ENCODE assay signal across 20 mouse cellular contexts in genomic region chrX:101383455-101383854, GRCm38 (mm10). TPM values are rescaled to one million over a fixed set of nuclear protein-coding genes. Genes with fewer than 3 reads are reported as not detected.
DNase-seq lines count a peak whose midpoint lies in the region; ATAC-seq and TF ChIP-seq lines count a peak whose summit lies in the region.
"Had no signal": no experiment of that assay in that cellular context is flagged by ENCODE, and none has a peak within 500 bp of the region (broad histone marks: within the 10 kb centered on the region; RNA-seq: fewer than 3 reads in every experiment).

No protein-coding gene starts in this region.

- no peak overlapping the region for H3K4me3 ChIP-seq in heart, embryonic 10.5 days
- H3K4me3 ChIP-seq in lung, embryonic 15.5 days, result no peak overlapping the region
- H3K4me3 ChIP-seq in cortical plate, adult 2 months (ENCODE audit: insufficient read depth, low read length), result no peak overlapping the region
- H3K4me3 ChIP-seq in hindbrain, postnatal 0 days (ENCODE audit: low read length), result no peak overlapping the region

- DNase-seq in heart, adult 11 months, result peak; percentile 18
- DNase-seq in heart, embryonic 10.5 days (ENCODE audit: low spot score), result no peak
- no peak for DNase-seq in lung, postnatal 25 days (ENCODE audit: low spot score)
- DNase-seq in hindbrain, postnatal 0 days (ENCODE audit: low spot score), result no peak
- DNase-seq in kidney, postnatal 14 days, result no peak
- DNase-seq: adrenal gland, postnatal 14 days; embryo, embryonic 11 days; heart, postnatal 14 days; kidney, adult 11 months; kidney, postnatal 10 days; lung, postnatal 14 days; right cerebral cortex, postnatal 4 days; thymus, adult 18-20 months had no signal

- no peaks in the 10 kb centered on the region for H3K9me3 ChIP-seq in heart, embryonic 10.5 days
- no peaks in the 10 kb centered on the region for H3K9me3 ChIP-seq in lung, embryonic 15.5 days
- H3K9me3 ChIP-seq in hindbrain, postnatal 0 days (ENCODE audit: low read length), result no peaks in the 10 kb centered on the region
- H3K9me3 ChIP-seq: forebrain, embryonic 15.5 days had no signal

- ATAC-seq in lung, embryonic 15.5 days (ENCODE audit: borderline replicate concordance, extremely low read depth, low FRiP score, low TSS enrichment), result peak; percentile 52; the same call in 1 of the 2 replicates
- peak; percentile 18; the same call in 1 of the 2 replicates for ATAC-seq in hindbrain, postnatal 0 days

- TF ChIP-seq POLR2A in cortical plate, adult 2 months (IDR thresholded peaks at IDR 0.05; ENCODE audit: extremely low read depth, insufficient read depth, low read length), result no peak

- no peak overlapping the region for H3K27ac ChIP-seq in heart, embryonic 10.5 days
- H3K27ac ChIP-seq in lung, embryonic 15.5 days, result no peak overlapping the region
- peak overlapping the region; percentile 61; the same call in 1 of the 2 replicates for H3K27ac ChIP-seq in cortical plate, adult 2 months (ENCODE audit: insufficient read depth, low read length)
- H3K27ac ChIP-seq in hindbrain, postnatal 0 days, result no peak overlapping the region
- H3K27ac ChIP-seq: forebrain, embryonic 15.5 days; liver, embryonic 14.5 days had no signal

- TF ChIP-seq CTCF in cortical plate, adult 2 months (IDR thresholded peaks at IDR 0.05; ENCODE audit: extremely low read depth, insufficient read depth, low read length), result no peak
- no peak for TF ChIP-seq CTCF in hindbrain, postnatal 0 days (IDR thresholded peaks at IDR 0.05; ENCODE audit: low read depth)

- H3K9ac ChIP-seq in lung, embryonic 15.5 days, result no peak overlapping the region
- H3K9ac ChIP-seq in hindbrain, postnatal 0 days (replicated peaks; ENCODE audit: low read length), result no peak overlapping the region
- H3K9ac ChIP-seq: forebrain, embryonic 15.5 days; liver, embryonic 14.5 days had no signal

- no peaks in the 10 kb centered on the region for H3K36me3 ChIP-seq in heart, embryonic 10.5 days
- no peaks in the 10 kb centered on the region for H3K36me3 ChIP-seq in lung, embryonic 15.5 days
- H3K36me3 ChIP-seq in hindbrain, postnatal 0 days (ENCODE audit: insufficient read depth, low read length), result no peaks in the 10 kb centered on the region
- H3K36me3 ChIP-seq: forebrain, embryonic 15.5 days had no signal

- no peak overlapping the region for H3K4me2 ChIP-seq in lung, embryonic 15.5 days
- H3K4me2 ChIP-seq in hindbrain, postnatal 0 days (ENCODE audit: low read depth, low read length), result no peak overlapping the region
- H3K4me2 ChIP-seq: midbrain, embryonic 11.5 days had no signal

- H3K27me3 ChIP-seq in heart, embryonic 10.5 days (ENCODE audit: insufficient read depth, poor library complexity, severe bottlenecking), result peaks cover 75% of the 10 kb centered on the region
- H3K27me3 ChIP-seq in lung, embryonic 15.5 days, result peaks cover 49% of the 10 kb centered on the region
- no peaks in the 10 kb centered on the region for H3K27me3 ChIP-seq in hindbrain, postnatal 0 days (ENCODE audit: insufficient read depth, low read length)

- 29% methylated on average over 18 of the region's 18 CpGs for WGBS in heart, embryonic 10.5 days
- 30% methylated on average over 18 of the region's 18 CpGs for WGBS in lung, embryonic 15.5 days
- WGBS in hindbrain, postnatal 0 days, result 36% methylated on average over 18 of the region's 18 CpGs

- H3K4me1 ChIP-seq in heart, embryonic 10.5 days, result peaks cover 8% of the 10 kb centered on the region; the same call in 1 of the 2 replicates
- no peaks in the 10 kb centered on the region for H3K4me1 ChIP-seq in lung, embryonic 15.5 days
- H3K4me1 ChIP-seq in cortical plate, adult 2 months (ENCODE audit: control insufficient read depth, insufficient read depth, low read length), result no peaks in the 10 kb centered on the region; the same call in 1 of the 2 replicates
- no peaks in the 10 kb centered on the region for H3K4me1 ChIP-seq in hindbrain, postnatal 0 days (ENCODE audit: insufficient read depth, low read length)

RNA-seq across cellular contexts. Expression of gene Gjb1, which starts 7.3 kb away (rescaled TPM):
- 0.43 and 6.9 TPM in 2 replicates for polyA plus RNA-seq in heart, embryonic 10.5 days (2016; fragmentation: Nextera tagmentation; extraction: Ambion mirVana)
- 0.49 and 1.3 TPM in 2 replicates for polyA plus RNA-seq in lung, embryonic 15.5 days (2015; fragmentation: Nextera tagmentation; extraction: Ambion mirVana)
- 24.2 and 34.6 TPM in 2 replicates for polyA plus RNA-seq in cortical plate, adult 2 months (2012; rRNA removed)
- total RNA-seq in hindbrain, postnatal 0 days (2014; rRNA removed), result 0.68 and 4.0 TPM in 2 replicates
- 2.0 and 2.5 TPM in 2 replicates for polyA plus RNA-seq in hindbrain, postnatal 0 days (2015; fragmentation: Nextera tagmentation; extraction: Ambion mirVana)
- total RNA-seq: heart, postnatal 14 days had no signal
- polyA plus RNA-seq: CD4-positive, CD25-positive, alpha-beta regulatory T cell, adult 4 months; limb, embryonic 11.5 days; midbrain, embryonic 11.5 days had no signal

RNA-seq across cellular contexts. Expression of gene Zmym3, which starts 37.2 kb away (rescaled TPM):
- polyA plus RNA-seq in heart, embryonic 10.5 days (2016; fragmentation: Nextera tagmentation; extraction: Ambion mirVana), result 30.3 and 31.5 TPM in 2 replicates
- 29.8 and 32.2 TPM in 2 replicates for polyA plus RNA-seq in lung, embryonic 15.5 days (2015; fragmentation: Nextera tagmentation; extraction: Ambion mirVana)
- 177 and 193 TPM in 2 replicates for polyA plus RNA-seq in cortical plate, adult 2 months (2012; rRNA removed)
- total RNA-seq in hindbrain, postnatal 0 days (2014; rRNA removed), result 169 and 208 TPM in 2 replicates
- 91.9 and 93.3 TPM in 2 replicates for polyA plus RNA-seq in hindbrain, postnatal 0 days (2015; fragmentation: Nextera tagmentation; extraction: Ambion mirVana)

RNA-seq across cellular contexts. Expression of gene Nono, which starts 45.7 kb away (rescaled TPM):
- 350 and 419 TPM in 2 replicates for polyA plus RNA-seq in heart, embryonic 10.5 days (2016; fragmentation: Nextera tagmentation; extraction: Ambion mirVana)
- 433 and 440 TPM in 2 replicates for polyA plus RNA-seq in lung, embryonic 15.5 days (2015; fragmentation: Nextera tagmentation; extraction: Ambion mirVana)
- polyA plus RNA-seq in cortical plate, adult 2 months (2012; rRNA removed), result 112 and 117 TPM in 2 replicates
- total RNA-seq in hindbrain, postnatal 0 days (2014; rRNA removed), result 201 and 220 TPM in 2 replicates
- 187 and 189 TPM in 2 replicates for polyA plus RNA-seq in hindbrain, postnatal 0 days (2015; fragmentation: Nextera tagmentation; extraction: Ambion mirVana)
